Mouse (Mus musculus): Measurements from ENCODE around the gene Klf15. TPM values are rescaled to one million over a fixed set of nuclear protein-coding genes. Genes with fewer than 3 reads are reported as not detected.

Gene Klf15
- polyA plus RNA-seq, 1 experiment from 2014 or later, result 3.8 TPM

GRCm38 (mm10) chr6:90484249-90484648 is 21.9 kb downstream of the Klf15 start:
- Histone ChIP-seq H3K4me1 (no peaks in the 10 kb centered on the region), H3K4me2 (no peak overlapping the region), H3K36me3 (replicated peaks) (no peaks in the 10 kb centered on the region), H3K9me3 (no peaks in the 10 kb centered on the region), H3K27me3 (no peaks in the 10 kb centered on the region), H3K27ac (no peak overlapping the region), H3K9ac (no peak overlapping the region), H3K4me3 (replicated peaks) (no peak overlapping the region)
- WGBS, result 77% methylated on average over 3 of the region's 3 CpGs
- no peak for ATAC-seq (ENCODE audit: low FRiP score)

- H3K4me2 ChIP-seq, result no peak overlapping the region
- H3K36me3 ChIP-seq (replicated peaks), result no peaks in the 10 kb centered on the region
- 84% methylated on average over 5 of the region's 5 CpGs for WGBS
- H3K4me1 ChIP-seq, result no peaks in the 10 kb centered on the region
- H3K27ac ChIP-seq, result no peak overlapping the region
- ATAC-seq (ENCODE audit: low FRiP score), result no peak
- no peak overlapping the region for H3K9ac ChIP-seq
- no peaks in the 10 kb centered on the region for H3K9me3 ChIP-seq
- no peaks in the 10 kb centered on the region for H3K27me3 ChIP-seq
- H3K4me3 ChIP-seq (replicated peaks), result no peak overlapping the region
Measured at GRCm38 (mm10) chr6:90484876-90485275, 22.5 kb downstream of the Klf15 start.

GRCm38 (mm10) chr6:90486176-90486921 is 24.0 kb downstream of the Klf15 start, which contains the start of gene Aldh1l1:
TSS of gene Aldh1l1 (plus strand) at chr6:90486427.
- H3K36me3 ChIP-seq (replicated peaks), result no peaks in the 10 kb centered on the region
- ATAC-seq (ENCODE audit: low FRiP score), result no peak
- no peaks in the 10 kb centered on the region for H3K4me1 ChIP-seq
- H3K27me3 ChIP-seq, result no peaks in the 10 kb centered on the region
- H3K9me3 ChIP-seq, result no peaks in the 10 kb centered on the region
- no peak within 1 kb of the TSS for H3K9ac ChIP-seq
- H3K4me2 ChIP-seq, result no peak within 1 kb of the TSS
- H3K27ac ChIP-seq, result no peak within 1 kb of the TSS
- H3K4me3 ChIP-seq (replicated peaks), result no peak within 1 kb of the TSS
- WGBS, result 81% methylated on average over 12 of the region's 12 CpGs

GRCm38 (mm10) chr6:90487531-90487930 is 25.2 kb downstream of the Klf15 start:
- Histone ChIP-seq H3K9me3 (no peaks in the 10 kb centered on the region), H3K4me1 (no peaks in the 10 kb centered on the region), H3K4me2 (no peak overlapping the region), H3K36me3 (replicated peaks) (no peaks in the 10 kb centered on the region), H3K27me3 (no peaks in the 10 kb centered on the region), H3K9ac (no peak overlapping the region), H3K27ac (no peak overlapping the region), H3K4me3 (replicated peaks) (no peak overlapping the region)
- 75% methylated on average over 1 of the region's 1 CpGs for WGBS
- no peak for ATAC-seq (ENCODE audit: low FRiP score)

- no peak overlapping the region for H3K4me3 ChIP-seq (replicated peaks)
- H3K4me2 ChIP-seq, result no peak overlapping the region
- H3K36me3 ChIP-seq (replicated peaks), result no peaks in the 10 kb centered on the region
- H3K27ac ChIP-seq, result no peak overlapping the region
- H3K4me1 ChIP-seq, result no peaks in the 10 kb centered on the region
- H3K9ac ChIP-seq, result no peak overlapping the region
- H3K9me3 ChIP-seq, result no peaks in the 10 kb centered on the region
- ATAC-seq (ENCODE audit: low FRiP score), result no peak
- WGBS, result 90% methylated on average over 3 of the region's 3 CpGs
- no peaks in the 10 kb centered on the region for H3K27me3 ChIP-seq
Measured at GRCm38 (mm10) chr6:90489532-90489931, 27.2 kb downstream of the Klf15 start.

- no peak overlapping the region for H3K4me2 ChIP-seq
- H3K27me3 ChIP-seq, result no peaks in the 10 kb centered on the region
- 85% methylated on average over 2 of the region's 2 CpGs for WGBS
- H3K9ac ChIP-seq, result no peak overlapping the region
- H3K4me1 ChIP-seq, result peaks cover 6% of the 10 kb centered on the region
- ATAC-seq (ENCODE audit: low FRiP score), result no peak
- no peak overlapping the region for H3K27ac ChIP-seq
- H3K9me3 ChIP-seq, result no peaks in the 10 kb centered on the region
- H3K4me3 ChIP-seq (replicated peaks), result no peak overlapping the region
- no peaks in the 10 kb centered on the region for H3K36me3 ChIP-seq (replicated peaks)
Measured at GRCm38 (mm10) chr6:90490976-90491375, 28.6 kb downstream of the Klf15 start.

GRCm38 (mm10) chr6:90491956-90492744 is 29.8 kb downstream of the Klf15 start:
- Histone ChIP-seq H3K27me3 (no peaks in the 10 kb centered on the region), H3K9ac (no peak overlapping the region), H3K4me1 (peaks cover 6% of the 10 kb centered on the region), H3K9me3 (no peaks in the 10 kb centered on the region), H3K4me3 (replicated peaks) (no peak overlapping the region), H3K27ac (no peak overlapping the region), H3K4me2 (no peak overlapping the region), H3K36me3 (replicated peaks) (no peaks in the 10 kb centered on the region)
- no peak for ATAC-seq (ENCODE audit: low FRiP score)
- WGBS, result 84% methylated on average over 10 of the region's 10 CpGs

- Histone ChIP-seq H3K27ac (no peak overlapping the region), H3K27me3 (no peaks in the 10 kb centered on the region), H3K9ac (no peak overlapping the region), H3K36me3 (replicated peaks) (no peaks in the 10 kb centered on the region), H3K9me3 (no peaks in the 10 kb centered on the region), H3K4me3 (replicated peaks) (no peak overlapping the region), H3K4me1 (peaks cover 6% of the 10 kb centered on the region), H3K4me2 (no peak overlapping the region)
- WGBS, result 71% methylated on average over 3 of the region's 3 CpGs
- no peak for ATAC-seq (ENCODE audit: low FRiP score)
Measured at GRCm38 (mm10) chr6:90494155-90494554, 31.8 kb downstream of the Klf15 start.

GRCm38 (mm10) chr6:90494566-90494965 is 32.2 kb downstream of the Klf15 start:
- Histone ChIP-seq H3K9me3 (no peaks in the 10 kb centered on the region), H3K36me3 (replicated peaks) (no peaks in the 10 kb centered on the region), H3K27ac (no peak overlapping the region), H3K4me2 (no peak overlapping the region), H3K9ac (no peak overlapping the region), H3K4me1 (peaks cover 7% of the 10 kb centered on the region), H3K27me3 (no peaks in the 10 kb centered on the region), H3K4me3 (replicated peaks) (no peak overlapping the region)
- no peak for ATAC-seq (ENCODE audit: low FRiP score)
- 86% methylated on average over 3 of the region's 3 CpGs for WGBS

- Histone ChIP-seq H3K27me3 (no peaks in the 10 kb centered on the region), H3K4me2 (no peak overlapping the region), H3K4me1 (peaks cover 11% of the 10 kb centered on the region), H3K9me3 (no peaks in the 10 kb centered on the region), H3K4me3 (replicated peaks) (no peak overlapping the region), H3K9ac (no peak overlapping the region), H3K36me3 (replicated peaks) (no peaks in the 10 kb centered on the region), H3K27ac (no peak overlapping the region)
- 53% methylated on average over 6 of the region's 7 CpGs for WGBS
- ATAC-seq (ENCODE audit: low FRiP score), result 0 out of 2 replicates have a peak, but pooled peaks have one; percentile 36
Measured at GRCm38 (mm10) chr6:90495282-90495912, 33.0 kb downstream of the Klf15 start.

GRCm38 (mm10) chr6:90496217-90496616 is 33.8 kb downstream of the Klf15 start:
- Histone ChIP-seq H3K4me2 (no peak overlapping the region), H3K36me3 (replicated peaks) (no peaks in the 10 kb centered on the region), H3K9me3 (no peaks in the 10 kb centered on the region), H3K27me3 (no peaks in the 10 kb centered on the region), H3K27ac (no peak overlapping the region), H3K9ac (no peak overlapping the region), H3K4me3 (replicated peaks) (no peak overlapping the region), H3K4me1 (peaks cover 11% of the 10 kb centered on the region)
- ATAC-seq (ENCODE audit: low FRiP score), result no peak
- WGBS, result 62% methylated on average over 3 of the region's 3 CpGs

- WGBS, result 33% methylated on average over 4 of the region's 4 CpGs
- no peak for ATAC-seq (ENCODE audit: low FRiP score)
- no peak overlapping the region for H3K4me3 ChIP-seq (replicated peaks)
Measured at GRCm38 (mm10) chr6:90499509-90499908, 37.1 kb downstream of the Klf15 start.

More at GRCm38 (mm10) chr6:90499509-90499908, 37.1 kb downstream of the Klf15 start:
- H3K9me3 ChIP-seq, result no peaks in the 10 kb centered on the region
- peaks cover 11% of the 10 kb centered on the region for H3K4me1 ChIP-seq
- H3K4me2 ChIP-seq, result no peak overlapping the region
- 0 out of 2 replicates have a peak overlapping the region, but pooled peaks have one; percentile 2 for H3K9ac ChIP-seq
- no peaks in the 10 kb centered on the region for H3K36me3 ChIP-seq (replicated peaks)
- no peaks in the 10 kb centered on the region for H3K27me3 ChIP-seq
- no peak overlapping the region for H3K27ac ChIP-seq

Measured in forebrain, embryonic 12.5 days (tissue).